Mouse (Mus musculus): ENCODE results near the gene Gdf11. TPM values are rescaled to one million over a fixed set of nuclear protein-coding genes. Genes with fewer than 3 reads are reported as not detected.

Gdf11 gene
- polyA plus RNA-seq, 1 experiment from 2014 or later, result 7.9 TPM

GRCm38 (mm10) chr10:128878291-128878690, 13.2 kb downstream of the Gdf11 start:
- ATAC-seq (ENCODE audit: low FRiP score, low TSS enrichment) (no peak), DNase-seq (no peak)
- peaks cover 36% of the 10 kb centered on the region for H3K36me3 ChIP-seq (ENCODE audit: control insufficient read depth, insufficient read depth, low read length)
- no peak overlapping the region for H3K4me2 ChIP-seq (ENCODE audit: low read length)
- H3K27ac ChIP-seq (replicated peaks; ENCODE audit: low read depth, low read length), result no peak overlapping the region
- H3K9ac ChIP-seq (replicated peaks; ENCODE audit: low read length), result no peak overlapping the region
- H3K4me1 ChIP-seq (ENCODE audit: control insufficient read depth, insufficient read depth, low read length), result no peaks in the 10 kb centered on the region
- H3K9me3 ChIP-seq (ENCODE audit: control insufficient read depth, low read length), result no peaks in the 10 kb centered on the region
- H3K27me3 ChIP-seq (ENCODE audit: control insufficient read depth, insufficient read depth, low read length), result no peaks in the 10 kb centered on the region
- H3K4me3 ChIP-seq (replicated peaks; ENCODE audit: low read depth, low read length), result no peak overlapping the region

- H3K4me3 ChIP-seq (replicated peaks; ENCODE audit: low read depth, low read length), result no peak overlapping the region
- H3K36me3 ChIP-seq (ENCODE audit: control insufficient read depth, insufficient read depth, low read length), result peaks cover 58% of the 10 kb centered on the region
Measured at GRCm38 (mm10) chr10:128870341-128870740, 21.2 kb downstream of the Gdf11 start.

GRCm38 (mm10) chr10:128866518-128866917, 25.0 kb downstream of the Gdf11 start:
- no peak overlapping the region for H3K4me2 ChIP-seq (ENCODE audit: low read length)
- ATAC-seq (ENCODE audit: low FRiP score, low TSS enrichment) (no peak), DNase-seq (no peak)
- H3K4me1 ChIP-seq (ENCODE audit: control insufficient read depth, insufficient read depth, low read length), result no peaks in the 10 kb centered on the region
- peaks cover 44% of the 10 kb centered on the region for H3K36me3 ChIP-seq (ENCODE audit: control insufficient read depth, insufficient read depth, low read length)
- WGBS, result 95% methylated on average over 1 of the region's 1 CpGs
- no peak overlapping the region for H3K9ac ChIP-seq (replicated peaks; ENCODE audit: low read length)
- no peaks in the 10 kb centered on the region for H3K9me3 ChIP-seq (ENCODE audit: control insufficient read depth, low read length)
- H3K27ac ChIP-seq (replicated peaks; ENCODE audit: low read depth, low read length), result no peak overlapping the region
- H3K27me3 ChIP-seq (ENCODE audit: control insufficient read depth, insufficient read depth, low read length), result no peaks in the 10 kb centered on the region
- H3K4me3 ChIP-seq (replicated peaks; ENCODE audit: low read depth, low read length), result no peak overlapping the region

More at GRCm38 (mm10) chr10:128870341-128870740, 21.2 kb downstream of the Gdf11 start:
- no peaks in the 10 kb centered on the region for H3K27me3 ChIP-seq (ENCODE audit: control insufficient read depth, insufficient read depth, low read length)
- no peaks in the 10 kb centered on the region for H3K4me1 ChIP-seq (ENCODE audit: control insufficient read depth, insufficient read depth, low read length)
- WGBS, result 91% methylated on average over 3 of the region's 3 CpGs
- H3K4me2 ChIP-seq (ENCODE audit: low read length), result no peak overlapping the region
- H3K27ac ChIP-seq (replicated peaks; ENCODE audit: low read depth, low read length), result no peak overlapping the region
- H3K9me3 ChIP-seq (ENCODE audit: control insufficient read depth, low read length), result no peaks in the 10 kb centered on the region
- DNase-seq, result no peak
- H3K9ac ChIP-seq (replicated peaks; ENCODE audit: low read length), result no peak overlapping the region
- ATAC-seq (ENCODE audit: low FRiP score, low TSS enrichment), result no peak

- H3K36me3 ChIP-seq (ENCODE audit: control insufficient read depth, insufficient read depth, low read length), result peaks cover 42% of the 10 kb centered on the region
- 90% methylated on average over 3 of the region's 3 CpGs for WGBS
- DNase-seq (no peak), ATAC-seq (ENCODE audit: low FRiP score, low TSS enrichment) (no peak)
- no peaks in the 10 kb centered on the region for H3K27me3 ChIP-seq (ENCODE audit: control insufficient read depth, insufficient read depth, low read length)
- no peak overlapping the region for H3K27ac ChIP-seq (replicated peaks; ENCODE audit: low read depth, low read length)
- no peak overlapping the region for H3K9ac ChIP-seq (replicated peaks; ENCODE audit: low read length)
- H3K9me3 ChIP-seq (ENCODE audit: control insufficient read depth, low read length), result no peaks in the 10 kb centered on the region
- no peaks in the 10 kb centered on the region for H3K4me1 ChIP-seq (ENCODE audit: control insufficient read depth, insufficient read depth, low read length)
- H3K4me2 ChIP-seq (ENCODE audit: low read length), result no peak overlapping the region
- no peak overlapping the region for H3K4me3 ChIP-seq (replicated peaks; ENCODE audit: low read depth, low read length)
Measured at GRCm38 (mm10) chr10:128866042-128866441, 25.5 kb downstream of the Gdf11 start.

- Histone ChIP-seq H3K27ac (replicated peaks; ENCODE audit: low read depth, low read length) (no peak overlapping the region), H3K4me1 (ENCODE audit: control insufficient read depth, insufficient read depth, low read length) (no peaks in the 10 kb centered on the region), H3K9ac (replicated peaks; ENCODE audit: low read length) (no peak overlapping the region), H3K4me2 (ENCODE audit: low read length) (no peak overlapping the region), H3K27me3 (ENCODE audit: control insufficient read depth, insufficient read depth, low read length) (no peaks in the 10 kb centered on the region), H3K36me3 (ENCODE audit: control insufficient read depth, insufficient read depth, low read length) (peaks cover 44% of the 10 kb centered on the region), H3K9me3 (ENCODE audit: control insufficient read depth, low read length) (no peaks in the 10 kb centered on the region), H3K4me3 (replicated peaks; ENCODE audit: low read depth, low read length) (no peak overlapping the region)
- ATAC-seq (ENCODE audit: low FRiP score, low TSS enrichment) (no peak), DNase-seq (no peak)
Measured at GRCm38 (mm10) chr10:128861176-128861575, 30.3 kb downstream of the Gdf11 start.

GRCm38 (mm10) chr10:128850339-128850738, 41.2 kb downstream of the Gdf11 start:
- Histone ChIP-seq H3K4me2 (ENCODE audit: low read length) (no peak overlapping the region), H3K4me1 (ENCODE audit: control insufficient read depth, insufficient read depth, low read length) (no peaks in the 10 kb centered on the region), H3K9me3 (ENCODE audit: control insufficient read depth, low read length) (no peaks in the 10 kb centered on the region), H3K9ac (replicated peaks; ENCODE audit: low read length) (no peak overlapping the region), H3K36me3 (ENCODE audit: control insufficient read depth, insufficient read depth, low read length) (peaks cover 57% of the 10 kb centered on the region), H3K4me3 (replicated peaks; ENCODE audit: low read depth, low read length) (no peak overlapping the region), H3K27me3 (ENCODE audit: control insufficient read depth, insufficient read depth, low read length) (no peaks in the 10 kb centered on the region), H3K27ac (replicated peaks; ENCODE audit: low read depth, low read length) (no peak overlapping the region)
- WGBS, result 86% methylated on average over 3 of the region's 3 CpGs
- DNase-seq (no peak), ATAC-seq (ENCODE audit: low FRiP score, low TSS enrichment) (no peak)

- no peaks in the 10 kb centered on the region for H3K27me3 ChIP-seq (ENCODE audit: control insufficient read depth, insufficient read depth, low read length)
- no peak overlapping the region for H3K4me2 ChIP-seq (ENCODE audit: low read length)
- H3K9ac ChIP-seq (replicated peaks; ENCODE audit: low read length), result no peak overlapping the region
- H3K4me3 ChIP-seq (replicated peaks; ENCODE audit: low read depth, low read length), result no peak overlapping the region
- DNase-seq (no peak), ATAC-seq (ENCODE audit: low FRiP score, low TSS enrichment) (no peak)
- H3K27ac ChIP-seq (replicated peaks; ENCODE audit: low read depth, low read length), result no peak overlapping the region
- peaks cover 60% of the 10 kb centered on the region for H3K36me3 ChIP-seq (ENCODE audit: control insufficient read depth, insufficient read depth, low read length)
- no peaks in the 10 kb centered on the region for H3K4me1 ChIP-seq (ENCODE audit: control insufficient read depth, insufficient read depth, low read length)
- no peaks in the 10 kb centered on the region for H3K9me3 ChIP-seq (ENCODE audit: control insufficient read depth, low read length)
- WGBS, result 84% methylated on average over 2 of the region's 2 CpGs
Measured at GRCm38 (mm10) chr10:128848426-128848825, 43.1 kb downstream of the Gdf11 start.

- no peak overlapping the region for H3K27ac ChIP-seq (replicated peaks; ENCODE audit: low read depth, low read length)
- DNase-seq, result no peak
- no peaks in the 10 kb centered on the region for H3K27me3 ChIP-seq (ENCODE audit: control insufficient read depth, insufficient read depth, low read length)
- H3K9me3 ChIP-seq (ENCODE audit: control insufficient read depth, low read length), result no peaks in the 10 kb centered on the region
- no peak overlapping the region for H3K4me2 ChIP-seq (ENCODE audit: low read length)
- H3K4me1 ChIP-seq (ENCODE audit: control insufficient read depth, insufficient read depth, low read length), result no peaks in the 10 kb centered on the region
- 97% methylated on average over 4 of the region's 4 CpGs for whole genome bisulfite sequencing
- peaks cover 69% of the 10 kb centered on the region for H3K36me3 ChIP-seq (ENCODE audit: control insufficient read depth, insufficient read depth, low read length)
- H3K4me3 ChIP-seq (replicated peaks; ENCODE audit: low read depth, low read length), result no peak overlapping the region
- H3K9ac ChIP-seq (replicated peaks; ENCODE audit: low read length), result no peak overlapping the region
- no peak for ATAC-seq (ENCODE audit: low FRiP score, low TSS enrichment)
Measured at GRCm38 (mm10) chr10:128846664-128847063, 44.9 kb downstream of the Gdf11 start.

GRCm38 (mm10) chr10:128845516-128845915, 46.0 kb downstream of the Gdf11 start:
- no peak overlapping the region for H3K4me2 ChIP-seq (ENCODE audit: low read length)
- DNase-seq (peak; percentile 82), ATAC-seq (ENCODE audit: low FRiP score, low TSS enrichment) (no peak)
- H3K4me3 ChIP-seq (replicated peaks; ENCODE audit: low read depth, low read length), result no peak overlapping the region
- H3K4me1 ChIP-seq (ENCODE audit: control insufficient read depth, insufficient read depth, low read length), result no peaks in the 10 kb centered on the region
- H3K9ac ChIP-seq (replicated peaks; ENCODE audit: low read length), result no peak overlapping the region
- no peaks in the 10 kb centered on the region for H3K27me3 ChIP-seq (ENCODE audit: control insufficient read depth, insufficient read depth, low read length)
- peaks cover 74% of the 10 kb centered on the region for H3K36me3 ChIP-seq (ENCODE audit: control insufficient read depth, insufficient read depth, low read length)
- 66% methylated on average over 2 of the region's 2 CpGs for WGBS
- H3K27ac ChIP-seq (replicated peaks; ENCODE audit: low read depth, low read length), result no peak overlapping the region
- H3K9me3 ChIP-seq (ENCODE audit: control insufficient read depth, low read length), result no peaks in the 10 kb centered on the region

Data from midbrain, embryonic 14.5 days (tissue).